In the genomic region with DNA sequence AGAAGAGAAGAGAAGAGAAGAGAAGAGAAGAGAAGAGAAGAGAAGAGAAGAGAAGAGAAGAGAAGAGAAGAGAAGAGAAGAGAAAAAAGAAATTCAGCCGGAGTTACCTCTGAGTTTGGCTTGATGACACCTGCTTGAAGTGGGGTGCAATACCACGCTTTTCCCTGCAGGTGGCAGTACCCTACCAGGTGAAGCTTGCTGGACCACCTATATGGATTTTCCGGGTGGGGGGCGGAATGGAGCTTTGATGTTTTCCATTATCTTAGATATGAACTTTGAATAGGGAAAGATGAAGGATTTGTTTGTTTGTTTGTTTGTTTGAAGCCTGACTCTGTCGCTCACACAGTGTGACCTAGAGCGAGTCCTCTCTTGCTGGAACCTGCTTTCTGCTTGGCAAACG, we compare ENCODE assay signal across 9 mouse cellular contexts. TPM values are rescaled to one million over a fixed set of nuclear protein-coding genes. Genes with fewer than 3 reads are reported as not detected.
DNase-seq lines count a peak whose midpoint lies in the region; ATAC-seq and TF ChIP-seq lines count a peak whose summit lies in the region.
"Had no signal": no experiment of that assay in that cellular context is flagged by ENCODE, and none has a peak within 500 bp of the region (broad histone marks: within the 10 kb centered on the region; RNA-seq: fewer than 3 reads in every experiment).

No protein-coding gene starts in this region.

- no peak overlapping the region for H3K27ac ChIP-seq in hindbrain, embryonic 14.5 days
- H3K27ac ChIP-seq in hindbrain, embryonic 10.5 days: no peak overlapping the region
- H3K27ac ChIP-seq in embryonic fibroblast, embryonic 13.5 days (ENCODE audit: insufficient read depth, low read length): no peak overlapping the region
- H3K27ac ChIP-seq: embryonic facial prominence, embryonic 13.5 days; limb, embryonic 12.5 days had no signal

- no peaks in the 10 kb centered on the region for H3K27me3 ChIP-seq in hindbrain, embryonic 14.5 days (ENCODE audit: control insufficient read depth, insufficient read depth, low read length)
- H3K27me3 ChIP-seq in hindbrain, embryonic 10.5 days (ENCODE audit: insufficient read depth, poor library complexity, severe bottlenecking): no peaks in the 10 kb centered on the region
- H3K27me3 ChIP-seq in G1E (ENCODE audit: insufficient read depth, low read length): no peaks in the 10 kb centered on the region
- H3K27me3 ChIP-seq: embryonic facial prominence, embryonic 13.5 days; limb, embryonic 12.5 days had no signal

- ATAC-seq in hindbrain, embryonic 14.5 days (ENCODE audit: low FRiP score): no peak
- ATAC-seq in G1E (ENCODE audit: extremely low read depth, insufficient number of reproducible peaks, low FRiP score, poor library complexity, severe bottlenecking): no peak

- H3K4me2 ChIP-seq in hindbrain, embryonic 14.5 days (replicated peaks): no peak overlapping the region
- H3K4me2 ChIP-seq: embryonic facial prominence, embryonic 13.5 days; limb, embryonic 12.5 days had no signal

- TF ChIP-seq CTCF in G1E (IDR thresholded peaks at IDR 0.05; ENCODE audit: low read depth, low read length): peak; percentile 59
- peak; percentile 68; the same call in 1 of the 2 replicates for TF ChIP-seq CTCF in embryonic fibroblast, embryonic 13.5 days (IDR thresholded peaks at IDR 0.05; ENCODE audit: borderline replicate concordance, insufficient read depth, low read length)

- no peak overlapping the region for H3K4me3 ChIP-seq in hindbrain, embryonic 14.5 days (replicated peaks; ENCODE audit: low read length)
- no peak overlapping the region for H3K4me3 ChIP-seq in hindbrain, embryonic 10.5 days
- H3K4me3 ChIP-seq in G1E (ENCODE audit: low read depth, low read length): peak overlapping the region; percentile 8; the same call in 1 of the 2 replicates
- no peak overlapping the region for H3K4me3 ChIP-seq in embryonic fibroblast, embryonic 13.5 days (ENCODE audit: insufficient read depth, low read length)
- H3K4me3 ChIP-seq: embryonic facial prominence, embryonic 13.5 days; limb, embryonic 12.5 days had no signal

- H3K9me3 ChIP-seq in hindbrain, embryonic 14.5 days (ENCODE audit: control insufficient read depth, low read length): no peaks in the 10 kb centered on the region
- no peaks in the 10 kb centered on the region for H3K9me3 ChIP-seq in hindbrain, embryonic 10.5 days
- H3K9me3 ChIP-seq in G1E (replicated peaks): peaks cover 3% of the 10 kb centered on the region; the same call in 1 of the 2 replicates
- H3K9me3 ChIP-seq: embryonic facial prominence, embryonic 13.5 days; limb, embryonic 12.5 days had no signal

- H3K36me3 ChIP-seq in hindbrain, embryonic 14.5 days (replicated peaks; ENCODE audit: control insufficient read depth, insufficient read depth): no peaks in the 10 kb centered on the region
- H3K36me3 ChIP-seq in hindbrain, embryonic 10.5 days: no peaks in the 10 kb centered on the region
- H3K36me3 ChIP-seq in G1E (replicated peaks): no peaks in the 10 kb centered on the region
- H3K36me3 ChIP-seq: embryonic facial prominence, embryonic 13.5 days; limb, embryonic 12.5 days had no signal

- no peak for TF ChIP-seq POLR2A in embryonic fibroblast, embryonic 13.5 days (IDR thresholded peaks at IDR 0.05; ENCODE audit: low read depth, low read length)

- H3K4me1 ChIP-seq in hindbrain, embryonic 14.5 days (replicated peaks; ENCODE audit: control insufficient read depth, insufficient read depth, low read length): no peaks in the 10 kb centered on the region
- H3K4me1 ChIP-seq in hindbrain, embryonic 10.5 days (replicated peaks): 0 out of 2 replicates have a peak, but pooled peaks cover 4% of the 10 kb centered on the region
- H3K4me1 ChIP-seq in G1E (ENCODE audit: insufficient read depth, low read depth, low read length): peaks cover 68% of the 10 kb centered on the region
- no peaks in the 10 kb centered on the region for H3K4me1 ChIP-seq in embryonic fibroblast, embryonic 13.5 days (ENCODE audit: control insufficient read depth, insufficient read depth, low read length)
- H3K4me1 ChIP-seq: limb, embryonic 12.5 days had no signal

- peak; percentile 74 for DNase-seq in hindbrain, embryonic 14.5 days (ENCODE audit: low spot score)
- DNase-seq in hindbrain, embryonic 10.5 days (ENCODE audit: low spot score): no peak
- peak; percentile 58 to 60 for DNase-seq in B cell, adult 2 months
- DNase-seq in G1E (ENCODE audit: low spot score): no peak
- DNase-seq in lung, postnatal 36 days: peak; percentile 57
- no peak for DNase-seq in layer of hippocampus, adult 9-11 months

- WGBS in hindbrain, embryonic 14.5 days: 56% methylated on average over 7 of the region's 7 CpGs
- WGBS in hindbrain, embryonic 10.5 days: 59% methylated on average over 7 of the region's 7 CpGs

- no peak overlapping the region for H3K9ac ChIP-seq in hindbrain, embryonic 14.5 days
- H3K9ac ChIP-seq: embryonic facial prominence, embryonic 13.5 days; limb, embryonic 12.5 days had no signal

RNA-seq across cellular contexts. Expression of a gene that starts 14.6 kb away (rescaled TPM):
- 0.72 and 1.9 TPM in 2 replicates for polyA plus RNA-seq in hindbrain, embryonic 14.5 days (2014; fragmentation: Nextera tagmentation; extraction: Ambion mirVana)
- 16.5 and 17.3 TPM in 2 replicates for polyA plus RNA-seq in hindbrain, embryonic 10.5 days (2016; fragmentation: Nextera tagmentation; extraction: Ambion mirVana)
- 65.4 and 67.9 TPM in 2 replicates for total RNA-seq in G1E (2014; fragmentation: Nextera tagmentation)
- 82.3 and 128 TPM in 2 replicates for total RNA-seq in G1E (2017)
- polyA plus RNA-seq in G1E (2012): 625 and 793 TPM in 2 replicates
- not detected in 2 replicates for polyA plus RNA-seq in embryonic fibroblast, embryonic 13.5 days (2011; ENCODE audit: insufficient read length, low read depth, missing spikeins)

Comparison
In these comparisons a context has a peak if more than half of its experiments do, and no peak if none do; other contexts are left out.
1. DNase-seq: peak in hindbrain, embryonic 14.5 days (single experiment), B cell, adult 2 months (2 of 2) and lung, postnatal 36 days (single experiment); none in hindbrain, embryonic 10.5 days (single experiment), G1E (single experiment) and layer of hippocampus, adult 9-11 months (single experiment).
2. RNA of a gene that starts 14.6 kb away (polyA plus RNA-seq): 625 to 793 TPM in G1E; 16.5 to 17.3 TPM in hindbrain, embryonic 10.5 days, 0.72 to 1.9 TPM in hindbrain, embryonic 14.5 days and not detected in embryonic fibroblast, embryonic 13.5 days; every median in the first group is over 10 times any median in the second.